Mouse (Mus musculus) limb, embryonic 14.5 days (tissue): Measurements from ENCODE around the gene Kcnk6. TPM values are rescaled to one million over a fixed set of nuclear protein-coding genes. Genes with fewer than 3 reads are reported as not detected.

Source experiments
- ATAC-seq: fragments of 200-750 bp; cut with Nextera tagmentation; 2 replicates; pipeline ENCODE4 v1.8.0; 2017; ENCODE audit warnings: low read depth, moderate number of reproducible peaks, moderate TSS enrichment; ENCODE audit not compliant: low FRiP score
- DNase-seq: peaks from one replicate; pipeline ENCODE4 v3.0.0-alpha.2; 2015; ENCODE audit warnings: low spot score
- H3K27ac ChIP-seq: fragments of 300-500 bp; sonication (generic); replicated peaks from 2 replicates; pipeline ENCODE4 v1.5.1; 2014; ENCODE audit warnings: low read depth, mild to moderate bottlenecking, low read length, moderate library complexity, mixed read lengths
- H3K27me3 ChIP-seq: fragments of 300-500 bp; sonication (generic); 2 replicates; pipeline ENCODE4 v1.6.1; 2014; ENCODE audit warnings: low read length, mixed read lengths; ENCODE audit not compliant: control insufficient read depth, insufficient read depth
- H3K36me3 ChIP-seq: fragments of 300-500 bp; sonication (generic); 2 replicates; pipeline ENCODE4 v1.6.1; 2014; ENCODE audit warnings: mild to moderate bottlenecking, low read length, moderate library complexity, mixed read lengths; ENCODE audit not compliant: control insufficient read depth, insufficient read depth
- H3K4me1 ChIP-seq: fragments of 300-500 bp; sonication (generic); 2 replicates; pipeline ENCODE4 v1.6.1; 2014; ENCODE audit warnings: antibody characterized with exemption, low read length, mixed read lengths; ENCODE audit not compliant: control insufficient read depth, insufficient read depth
- H3K4me2 ChIP-seq: fragments of 300-500 bp; sonication (generic); replicated peaks from 2 replicates; pipeline ENCODE4 v1.6.1; 2014; ENCODE audit warnings: low read depth, mild to moderate bottlenecking, low read length, moderate library complexity; ENCODE audit not compliant: severe bottlenecking
- H3K4me3 ChIP-seq: fragments of 300-500 bp; sonication (generic); replicated peaks from 2 replicates; pipeline ENCODE4 v1.5.1; 2014; ENCODE audit warnings: low read length
- H3K9ac ChIP-seq: fragments of 300-500 bp; sonication (generic); 2 replicates; pipeline ENCODE4 v1.6.1; 2014; ENCODE audit warnings: mild to moderate bottlenecking, low read depth, low read length, moderate library complexity; ENCODE audit not compliant: severe bottlenecking
- H3K9me3 ChIP-seq: fragments of 300-500 bp; sonication (generic); 2 replicates; pipeline ENCODE4 v1.6.1; 2016; ENCODE audit warnings: low read length; ENCODE audit not compliant: control insufficient read depth
- POLR2A ChIP-seq: fragments of 200-500 bp; IDR thresholded peaks from 2 replicates; pipeline ENCODE4 v1.8.0; 2012; ENCODE audit warnings: inconsistent platforms, mild to moderate bottlenecking, moderate library complexity, borderline replicate concordance; ENCODE audit not compliant: insufficient read depth, insufficient read length; ENCODE audit errors: extremely low read depth
- WGBS: fragments of 180-500 bp; shearing (Covaris S2); extraction: QIAGEN DNeasy Blood & Tissue Kit; methylation state at CpG from one replicate; pipeline ENCODE4 v1.1.7; 2014; 5-methylcytosine and 5-hydroxymethylcytosine counted together
- polyA plus RNA-seq, 2 experiments: library from polyadenylated mRNA; depleted of rRNA in 1 of 2; stranded (reverse) in 1 of 2; unstranded in 1 of 2; fragments of >200 nt; fragmentation: Nextera tagmentation in 1 of 2; extraction: Ambion mirVana in 1 of 2; gene quantifications; 2 replicates each; pipeline versions ENCODE4 v1.2.1 to v1.2.3; 2012 to 2014

The Kcnk6 gene
- polyA plus RNA-seq, 2 experiments: 2.2 to 11.4 TPM

- 0 out of 2 replicates have a peak overlapping the region, but pooled peaks have one; percentile 33 for H3K27ac ChIP-seq
- H3K9me3 ChIP-seq: no peaks in the 10 kb centered on the region
- TF ChIP-seq POLR2A: no peak
- H3K9ac ChIP-seq: peak overlapping the region; percentile 36; the same call in 1 of the 2 replicates
- H3K4me2 ChIP-seq: peak overlapping the region; percentile 89
- H3K4me1 ChIP-seq: peaks cover 14% of the 10 kb centered on the region
- 39% methylated on average over 5 of the region's 5 CpGs for WGBS
- DNase-seq: no peak
- peak overlapping the region; percentile 90 for H3K4me3 ChIP-seq
- no peaks in the 10 kb centered on the region for H3K27me3 ChIP-seq
- no peak for ATAC-seq
- peaks cover 13% of the 10 kb centered on the region for H3K36me3 ChIP-seq
Measured at GRCm38 (mm10) chr7:29180854-29181236, 51.5 kb downstream of the Kcnk6 start.

- Histone ChIP-seq H3K27me3 (no peaks in the 10 kb centered on the region), H3K4me1 (peaks cover 14% of the 10 kb centered on the region), H3K4me2 (peak within 1 kb of the TSS; percentile 89), H3K9ac (peak within 1 kb of the TSS; percentile 82), H3K9me3 (no peaks in the 10 kb centered on the region), H3K27ac (peak within 1 kb of the TSS; percentile 55; the same call in 1 of the 2 replicates), H3K4me3 (peak within 1 kb of the TSS; percentile 90), H3K36me3 (peaks cover 19% of the 10 kb centered on the region)
- peak; percentile 97 for ATAC-seq
- peak; percentile 92; the same call in 1 of the 2 replicates for TF ChIP-seq POLR2A
- peak; percentile 97 for DNase-seq
- under 1% methylated on average over 56 of the region's 62 CpGs for WGBS
Measured at GRCm38 (mm10) chr7:29180077-29180853, 52.0 kb downstream of the Kcnk6 start, which contains the start of gene Psmd8. Gene Psmd8, minus strand, starts transcription at chr7:29180701.

- Histone ChIP-seq H3K36me3 (peaks cover 28% of the 10 kb centered on the region), H3K9me3 (no peaks in the 10 kb centered on the region), H3K27ac (no peak overlapping the region), H3K27me3 (no peaks in the 10 kb centered on the region), H3K4me3 (peak overlapping the region; percentile 90), H3K9ac (peak overlapping the region; percentile 82), H3K4me2 (peak overlapping the region; percentile 89), H3K4me1 (peaks cover 14% of the 10 kb centered on the region)
- 52% methylated on average over 7 of the region's 7 CpGs for WGBS
- no peak for TF ChIP-seq POLR2A
- DNase-seq (no peak), ATAC-seq (no peak)
Measured at GRCm38 (mm10) chr7:29179323-29179722, 53.0 kb downstream of the Kcnk6 start.

GRCm38 (mm10) chr7:29178106-29178505 lies 54.2 kb downstream of the Kcnk6 start:
- H3K4me2 ChIP-seq: no peak overlapping the region
- H3K4me3 ChIP-seq: no peak overlapping the region
- H3K36me3 ChIP-seq: peaks cover 40% of the 10 kb centered on the region
- H3K4me1 ChIP-seq: peaks cover 14% of the 10 kb centered on the region
- TF ChIP-seq POLR2A: no peak
- ATAC-seq (no peak), DNase-seq (no peak)
- 90% methylated on average over 4 of the region's 4 CpGs for WGBS
- no peaks in the 10 kb centered on the region for H3K9me3 ChIP-seq
- H3K9ac ChIP-seq: no peak overlapping the region
- no peak overlapping the region for H3K27ac ChIP-seq
- peaks cover 9% of the 10 kb centered on the region for H3K27me3 ChIP-seq

GRCm38 (mm10) chr7:29172390-29173016 lies 59.8 kb downstream of the Kcnk6 start:
- TF ChIP-seq POLR2A: no peak
- H3K4me1 ChIP-seq: peaks cover 20% of the 10 kb centered on the region
- H3K9ac ChIP-seq: no peak overlapping the region
- ATAC-seq: no peak
- peaks cover 34% of the 10 kb centered on the region for H3K27me3 ChIP-seq
- 30% methylated on average over 32 of the region's 32 CpGs for WGBS
- H3K9me3 ChIP-seq: no peaks in the 10 kb centered on the region
- DNase-seq: no peak
- no peak overlapping the region for H3K27ac ChIP-seq
- no peak overlapping the region for H3K4me3 ChIP-seq
- H3K36me3 ChIP-seq: peaks cover 44% of the 10 kb centered on the region
- no peak overlapping the region for H3K4me2 ChIP-seq

Other genes starting within 250 kb of the Kcnk6 start
- 26.5 and 29.2 TPM in 2 replicates for gene Ryr1, start 107.3 kb downstream of the Kcnk6 start, polyA plus RNA-seq (2012; rRNA removed)
- gene Ryr1, start 107.3 kb downstream of the Kcnk6 start, polyA plus RNA-seq (2014; fragmentation: Nextera tagmentation; extraction: Ambion mirVana): 5.9 and 7.7 TPM in 2 replicates
- gene Rasgrp4, start 97.7 kb downstream of the Kcnk6 start, polyA plus RNA-seq (2012; rRNA removed): 4.8 and 6.8 TPM in 2 replicates
- gene Rasgrp4, start 97.7 kb downstream of the Kcnk6 start, polyA plus RNA-seq (2014; fragmentation: Nextera tagmentation; extraction: Ambion mirVana): 0.43 and 1.1 TPM in 2 replicates
- gene Fam98c, start 76.3 kb downstream of the Kcnk6 start, polyA plus RNA-seq (2012; rRNA removed): 18.9 and 22.7 TPM in 2 replicates
- 15.7 and 17.1 TPM in 2 replicates for gene Fam98c, start 76.3 kb downstream of the Kcnk6 start, polyA plus RNA-seq (2014; fragmentation: Nextera tagmentation; extraction: Ambion mirVana)
- 0.91 and 1.4 TPM in 2 replicates for gene Ggn, start 62.3 kb downstream of the Kcnk6 start, polyA plus RNA-seq (2012; rRNA removed)
- gene Ggn, start 62.3 kb downstream of the Kcnk6 start, polyA plus RNA-seq (2014; fragmentation: Nextera tagmentation; extraction: Ambion mirVana): 0.45 and 0.54 TPM in 2 replicates
- gene Spred3, start 62.1 kb downstream of the Kcnk6 start, polyA plus RNA-seq (2012; rRNA removed): 14.2 and 19.4 TPM in 2 replicates
- 3.5 and 4.2 TPM in 2 replicates for gene Spred3, start 62.1 kb downstream of the Kcnk6 start, polyA plus RNA-seq (2014; fragmentation: Nextera tagmentation; extraction: Ambion mirVana)
- 216 and 233 TPM in 2 replicates for gene Psmd8, start 51.8 kb downstream of the Kcnk6 start, polyA plus RNA-seq (2012; rRNA removed)
- 264 and 268 TPM in 2 replicates for gene Psmd8, start 51.8 kb downstream of the Kcnk6 start, polyA plus RNA-seq (2014; fragmentation: Nextera tagmentation; extraction: Ambion mirVana)
- gene Catsperg1, start 18.5 kb downstream of the Kcnk6 start, polyA plus RNA-seq (2012; rRNA removed): 3.1 and 3.4 TPM in 2 replicates
- gene Catsperg1, start 18.5 kb downstream of the Kcnk6 start, polyA plus RNA-seq (2014; fragmentation: Nextera tagmentation; extraction: Ambion mirVana): 0.84 and 0.87 TPM in 2 replicates
- gene Yif1b, start 5.8 kb upstream of the Kcnk6 start, polyA plus RNA-seq (2012; rRNA removed): 107 and 150 TPM in 2 replicates
- 130 and 139 TPM in 2 replicates for gene Yif1b, start 5.8 kb upstream of the Kcnk6 start, polyA plus RNA-seq (2014; fragmentation: Nextera tagmentation; extraction: Ambion mirVana)
- gene 2200002D01Rik, start 16.0 kb upstream of the Kcnk6 start, polyA plus RNA-seq (2012; rRNA removed): 0.32 and 0.92 TPM in 2 replicates
- gene 2200002D01Rik, start 16.0 kb upstream of the Kcnk6 start, polyA plus RNA-seq (2014; fragmentation: Nextera tagmentation; extraction: Ambion mirVana): 1.2 and 3.0 TPM in 2 replicates
- 88.7 and 95.3 TPM in 2 replicates for gene Spint2, start 49.4 kb upstream of the Kcnk6 start, polyA plus RNA-seq (2012; rRNA removed)
- gene Spint2, start 49.4 kb upstream of the Kcnk6 start, polyA plus RNA-seq (2014; fragmentation: Nextera tagmentation; extraction: Ambion mirVana): 149 and 160 TPM in 2 replicates
- 8.7 and 9.6 TPM in 2 replicates for gene Ppp1r14a, start 56.8 kb upstream of the Kcnk6 start, polyA plus RNA-seq (2012; rRNA removed)
- gene Ppp1r14a, start 56.8 kb upstream of the Kcnk6 start, polyA plus RNA-seq (2014; fragmentation: Nextera tagmentation; extraction: Ambion mirVana): 9.0 and 13.8 TPM in 2 replicates
- gene Dpf1, start 71.4 kb upstream of the Kcnk6 start, polyA plus RNA-seq (2012; rRNA removed): 10.6 and 10.7 TPM in 2 replicates
- 13.2 and 13.7 TPM in 2 replicates for gene Dpf1, start 71.4 kb upstream of the Kcnk6 start, polyA plus RNA-seq (2014; fragmentation: Nextera tagmentation; extraction: Ambion mirVana)